Mouse (Mus musculus) liver, postnatal 0 days (tissue): ENCODE data around the gene Itm2b.

Experiments used
- CTCF ChIP-seq: sonication (generic); IDR thresholded peaks from 2 replicates; pipeline ENCODE4 v1.5.1; 2016; ENCODE audit warnings: antibody characterized with exemption, low read depth
- EP300 ChIP-seq: IDR thresholded peaks from 2 replicates; pipeline ENCODE4 v1.6.1; 2016; ENCODE audit warnings: antibody characterized with exemption, low read depth, mild to moderate bottlenecking

DNA sequence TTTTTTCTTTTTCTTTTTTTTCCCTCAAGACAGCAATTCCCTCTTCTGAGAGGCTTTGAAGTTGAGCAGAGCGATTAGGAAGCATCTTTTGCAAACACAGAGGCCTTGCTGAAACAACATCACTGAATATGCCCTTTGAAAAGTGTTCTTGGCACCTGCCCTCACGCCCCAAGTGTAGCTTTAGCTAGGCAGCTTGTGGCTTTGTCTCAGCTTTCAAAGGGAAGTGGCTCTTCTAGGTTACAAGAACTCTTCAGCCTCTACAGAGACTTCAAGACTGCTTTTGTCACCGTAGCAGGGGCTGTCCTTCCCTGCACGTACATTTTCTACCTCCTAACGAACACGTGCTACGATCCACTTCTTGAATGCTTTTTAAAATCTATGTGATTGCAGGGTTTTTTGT, 4.0 kb upstream of the Itm2b start:
- TF ChIP-seq CTCF = no peak
- no peak for TF ChIP-seq EP300
